Mouse (Mus musculus): ENCODE measurements around the gene Por. TPM values are rescaled to one million over a fixed set of nuclear protein-coding genes. Genes with fewer than 3 reads are reported as not detected.
A peak's percentile ranks its signal among the peaks of the same experiment; 100 is the strongest.

Gene Por
- polyA plus RNA-seq, 1 experiment from 2014 or later: 135 TPM

DNA sequence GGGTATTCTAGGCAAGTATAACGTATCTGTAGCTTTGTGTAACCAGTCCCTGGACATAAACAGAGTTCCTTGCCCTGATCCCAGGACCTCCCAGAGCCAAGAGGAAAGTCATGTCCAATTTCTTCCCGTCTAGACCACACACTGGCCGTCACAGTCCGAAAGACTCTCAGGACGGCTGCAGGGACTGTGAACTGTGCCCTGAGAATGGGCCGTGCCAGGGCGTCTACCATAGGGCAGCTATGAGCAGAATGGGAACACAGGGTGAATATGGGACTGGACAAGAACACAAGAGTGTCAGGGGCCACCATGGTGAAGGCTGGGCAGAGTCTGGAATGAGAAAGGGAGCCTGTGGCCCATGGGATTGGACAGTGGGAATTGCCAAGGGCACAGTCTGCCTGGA is 9.3 kb upstream of the Por start:
- Histone ChIP-seq H3K27ac (ENCODE audit: low read length) (no peak overlapping the region), H3K9ac (replicated peaks; ENCODE audit: low read depth) (no peak overlapping the region), H3K27me3 (replicated peaks; ENCODE audit: insufficient read depth, low read length) (no peaks in the 10 kb centered on the region), H3K4me1 (ENCODE audit: insufficient read depth, low read depth, low read length) (no peaks in the 10 kb centered on the region), H3K36me3 (ENCODE audit: insufficient read depth, low read length) (no peaks in the 10 kb centered on the region), H3K4me2 (replicated peaks; ENCODE audit: low read depth, low read length) (no peak overlapping the region), H3K4me3 (ENCODE audit: low read depth, low read length) (no peak overlapping the region), H3K9me3 (ENCODE audit: low read length) (no peaks in the 10 kb centered on the region)
- ATAC-seq: no peak
- DNase-seq (ENCODE audit: low spot score): no peak
- WGBS: 73% methylated on average over 7 of the region's 7 CpGs
- TF ChIP-seq EP300 (IDR thresholded peaks at IDR 0.05): no peak
- TF ChIP-seq CTCF (IDR thresholded peaks at IDR 0.05): no peak

DNA sequence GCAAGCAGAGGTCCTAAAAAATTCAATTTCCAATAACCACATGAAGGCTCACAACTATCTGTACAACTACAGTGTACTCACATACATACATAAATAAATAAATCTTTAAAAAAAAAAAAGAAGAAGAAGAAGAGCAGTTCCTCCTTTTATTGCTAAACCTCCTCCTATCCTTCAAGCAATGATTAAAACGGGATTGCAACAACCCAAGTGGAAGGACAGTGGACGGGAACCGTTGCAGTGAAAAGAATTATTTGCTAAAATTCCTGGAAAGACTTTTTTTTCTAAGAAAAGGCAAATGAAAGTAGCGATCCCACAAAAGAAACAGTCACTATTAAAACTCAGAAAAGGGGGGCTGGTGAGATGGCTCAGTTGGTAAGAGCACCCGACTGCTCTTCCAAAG is 2.9 kb upstream of the Por start:
- ATAC-seq: no peak

GRCm38 (mm10) chr5:135668071-135668470 is 1.8 kb upstream of the Por start:
- H3K36me3 ChIP-seq (ENCODE audit: insufficient read depth, low read length): no peaks in the 10 kb centered on the region
- ATAC-seq (no peak), DNase-seq (ENCODE audit: low spot score) (no peak)
- no peaks in the 10 kb centered on the region for H3K27me3 ChIP-seq (replicated peaks; ENCODE audit: insufficient read depth, low read length)
- H3K4me3 ChIP-seq (ENCODE audit: low read depth, low read length): no peak overlapping the region
- no peak overlapping the region for H3K4me2 ChIP-seq (replicated peaks; ENCODE audit: low read depth, low read length)
- H3K9me3 ChIP-seq (ENCODE audit: low read length): no peaks in the 10 kb centered on the region
- TF ChIP-seq EP300 (IDR thresholded peaks at IDR 0.05) (no peak), CTCF (IDR thresholded peaks at IDR 0.05) (no peak)
- no peak overlapping the region for H3K9ac ChIP-seq (replicated peaks; ENCODE audit: low read depth)
- 76% methylated on average over 7 of the region's 7 CpGs for whole genome bisulfite sequencing
- no peaks in the 10 kb centered on the region for H3K4me1 ChIP-seq (ENCODE audit: insufficient read depth, low read depth, low read length)
- H3K27ac ChIP-seq (ENCODE audit: low read length): no peak overlapping the region

More for the DNA sequence above, 2.9 kb upstream of the Por start:
- Histone ChIP-seq H3K4me1 (ENCODE audit: insufficient read depth, low read depth, low read length) (no peaks in the 10 kb centered on the region), H3K27me3 (replicated peaks; ENCODE audit: insufficient read depth, low read length) (no peaks in the 10 kb centered on the region), H3K4me3 (ENCODE audit: low read depth, low read length) (no peak overlapping the region), H3K36me3 (ENCODE audit: insufficient read depth, low read length) (no peaks in the 10 kb centered on the region), H3K27ac (ENCODE audit: low read length) (no peak overlapping the region), H3K9ac (replicated peaks; ENCODE audit: low read depth) (no peak overlapping the region), H3K4me2 (replicated peaks; ENCODE audit: low read depth, low read length) (no peak overlapping the region), H3K9me3 (ENCODE audit: low read length) (no peaks in the 10 kb centered on the region)
- WGBS: 76% methylated on average over 5 of the region's 5 CpGs
- DNase-seq (ENCODE audit: low spot score): no peak
- no peak for TF ChIP-seq EP300 (IDR thresholded peaks at IDR 0.05)
- no peak for TF ChIP-seq CTCF (IDR thresholded peaks at IDR 0.05)

DNA sequence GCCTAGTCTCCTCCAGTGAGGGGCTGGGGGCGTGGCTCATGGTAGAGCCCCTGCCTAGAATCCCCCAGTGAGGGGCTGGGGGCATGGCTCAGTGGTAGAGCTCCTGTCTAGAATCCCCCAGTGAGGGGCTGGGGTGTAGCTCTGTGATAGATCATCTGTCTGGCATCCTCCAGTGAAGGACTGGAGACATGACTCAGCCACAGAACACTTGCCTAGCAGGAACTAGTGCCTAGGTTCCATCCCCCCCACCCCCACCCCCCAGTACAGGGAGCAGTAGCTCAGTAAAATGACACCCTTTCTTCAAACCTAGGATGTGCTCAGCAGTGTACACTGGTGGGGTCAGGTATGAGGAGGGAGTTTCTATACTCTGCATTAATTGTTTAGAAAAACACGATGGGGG is 1.0 kb downstream of the Por start:
- TF ChIP-seq CTCF (IDR thresholded peaks at IDR 0.05) (no peak), EP300 (IDR thresholded peaks at IDR 0.05) (no peak)
- H3K27ac ChIP-seq (ENCODE audit: low read length): no peak overlapping the region
- ATAC-seq (no peak), DNase-seq (ENCODE audit: low spot score) (no peak)
- H3K4me3 ChIP-seq (ENCODE audit: low read depth, low read length): no peak overlapping the region
- no peak overlapping the region for H3K4me2 ChIP-seq (replicated peaks; ENCODE audit: low read depth, low read length)
- H3K4me1 ChIP-seq (ENCODE audit: insufficient read depth, low read depth, low read length): no peaks in the 10 kb centered on the region
- H3K9me3 ChIP-seq (ENCODE audit: low read length): no peaks in the 10 kb centered on the region
- 71% methylated on average over 2 of the region's 2 CpGs for WGBS
- no peak overlapping the region for H3K9ac ChIP-seq (replicated peaks; ENCODE audit: low read depth)
- H3K27me3 ChIP-seq (replicated peaks; ENCODE audit: insufficient read depth, low read length): no peaks in the 10 kb centered on the region
- H3K36me3 ChIP-seq (ENCODE audit: insufficient read depth, low read length): no peaks in the 10 kb centered on the region

DNA sequence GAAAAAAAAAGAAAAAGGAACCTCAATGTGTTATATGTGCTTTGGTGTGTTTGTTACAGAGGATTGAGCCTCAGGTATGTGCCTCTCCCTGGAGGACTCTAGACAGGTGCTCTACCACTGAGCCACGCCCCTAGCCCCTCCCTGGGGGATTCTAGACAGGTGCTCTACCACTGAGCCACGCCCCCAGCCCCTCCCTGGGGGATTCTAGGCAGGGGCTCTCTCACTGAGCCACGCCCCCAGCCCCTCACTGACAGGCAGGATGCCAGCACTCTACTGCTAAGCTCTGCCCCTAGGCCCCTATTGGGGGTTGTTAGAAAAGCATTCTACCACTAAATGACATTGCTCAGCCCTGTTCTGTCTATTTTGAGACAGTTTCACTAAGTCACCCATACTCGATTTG is 2.7 kb downstream of the Por start:
- Histone ChIP-seq H3K27ac (ENCODE audit: low read length) (no peak overlapping the region), H3K36me3 (ENCODE audit: insufficient read depth, low read length) (no peaks in the 10 kb centered on the region), H3K4me3 (ENCODE audit: low read depth, low read length) (no peak overlapping the region), H3K4me2 (replicated peaks; ENCODE audit: low read depth, low read length) (no peak overlapping the region), H3K9ac (replicated peaks; ENCODE audit: low read depth) (no peak overlapping the region), H3K4me1 (ENCODE audit: insufficient read depth, low read depth, low read length) (no peaks in the 10 kb centered on the region), H3K27me3 (replicated peaks; ENCODE audit: insufficient read depth, low read length) (no peaks in the 10 kb centered on the region), H3K9me3 (ENCODE audit: low read length) (no peaks in the 10 kb centered on the region)
- TF ChIP-seq CTCF (IDR thresholded peaks at IDR 0.05): no peak
- no peak for TF ChIP-seq EP300 (IDR thresholded peaks at IDR 0.05)
- no peak for ATAC-seq
- WGBS: 58% methylated on average over 4 of the region's 4 CpGs
- no peak for DNase-seq (ENCODE audit: low spot score)

DNA sequence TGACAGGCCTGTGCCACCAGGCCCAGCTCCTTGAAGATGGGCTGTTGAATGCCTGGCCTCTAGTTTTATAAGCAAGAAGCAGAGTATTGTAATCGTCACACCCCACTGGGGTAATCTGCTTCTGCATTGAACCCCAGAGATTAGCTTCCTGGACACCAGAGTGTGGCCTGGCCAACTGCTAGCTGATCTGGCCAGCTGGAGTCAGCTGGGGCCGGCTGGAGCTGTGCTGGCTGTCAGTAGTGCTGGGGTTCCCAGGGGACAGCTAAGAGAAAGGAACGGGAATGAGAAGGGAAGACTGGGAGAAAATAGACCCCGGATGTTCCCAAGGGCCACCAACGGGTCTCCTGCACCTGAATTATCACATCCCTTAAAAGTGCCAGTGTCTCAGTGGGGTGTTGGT is 3.1 kb downstream of the Por start:
- DNase-seq (ENCODE audit: low spot score) (peak; percentile 54), ATAC-seq (no peak)
- 63% methylated on average over 5 of the region's 5 CpGs for WGBS
- no peak for TF ChIP-seq CTCF (IDR thresholded peaks at IDR 0.05)
- TF ChIP-seq EP300 (IDR thresholded peaks at IDR 0.05): no peak
- H3K9me3 ChIP-seq (ENCODE audit: low read length): no peaks in the 10 kb centered on the region
- no peaks in the 10 kb centered on the region for H3K36me3 ChIP-seq (ENCODE audit: insufficient read depth, low read length)
- no peak overlapping the region for H3K4me2 ChIP-seq (replicated peaks; ENCODE audit: low read depth, low read length)
- no peak overlapping the region for H3K9ac ChIP-seq (replicated peaks; ENCODE audit: low read depth)
- no peaks in the 10 kb centered on the region for H3K27me3 ChIP-seq (replicated peaks; ENCODE audit: insufficient read depth, low read length)
- H3K4me3 ChIP-seq (ENCODE audit: low read depth, low read length): no peak overlapping the region
- H3K4me1 ChIP-seq (ENCODE audit: insufficient read depth, low read depth, low read length): no peaks in the 10 kb centered on the region
- H3K27ac ChIP-seq (ENCODE audit: low read length): no peak overlapping the region

DNA sequence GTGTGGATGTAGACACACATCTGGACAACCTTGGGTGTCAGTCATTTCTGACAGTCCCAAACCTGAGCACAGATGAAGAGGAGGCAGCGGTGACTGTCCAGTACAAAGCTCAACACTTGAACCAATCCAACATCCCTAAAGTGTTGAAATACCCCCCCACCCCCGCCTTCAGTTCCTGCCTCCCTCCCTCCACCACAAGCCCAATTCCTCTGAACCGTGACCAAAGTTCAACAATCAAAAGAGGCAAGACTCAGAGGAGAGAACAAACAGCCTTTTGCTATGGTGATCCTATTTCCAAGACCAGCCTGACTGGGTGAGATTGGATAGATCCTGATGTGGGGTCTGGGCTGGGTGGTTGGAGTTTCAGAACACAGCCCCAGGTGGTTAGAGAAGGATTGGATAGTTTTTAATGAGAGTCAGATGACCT is 4.5 kb downstream of the Por start:
- H3K4me2 ChIP-seq (replicated peaks; ENCODE audit: low read depth, low read length): no peak overlapping the region
- no peak overlapping the region for H3K4me3 ChIP-seq (ENCODE audit: low read depth, low read length)
- no peak overlapping the region for H3K27ac ChIP-seq (ENCODE audit: low read length)
- 29% methylated on average over 3 of the region's 3 CpGs for WGBS
- no peaks in the 10 kb centered on the region for H3K4me1 ChIP-seq (ENCODE audit: insufficient read depth, low read depth, low read length)
- H3K9me3 ChIP-seq (ENCODE audit: low read length): no peaks in the 10 kb centered on the region
- H3K36me3 ChIP-seq (ENCODE audit: insufficient read depth, low read length): no peaks in the 10 kb centered on the region
- ATAC-seq (peak; percentile 48), DNase-seq (ENCODE audit: low spot score) (peak; percentile 78)
- TF ChIP-seq CTCF (IDR thresholded peaks at IDR 0.05) (no peak), EP300 (IDR thresholded peaks at IDR 0.05) (no peak)
- no peak overlapping the region for H3K9ac ChIP-seq (replicated peaks; ENCODE audit: low read depth)
- H3K27me3 ChIP-seq (replicated peaks; ENCODE audit: insufficient read depth, low read length): no peaks in the 10 kb centered on the region
